Mouse (Mus musculus) brain, embryonic 14.5 days (tissue): ENCODE data around the gene Cacna2d1.

Source experiments
- CTCF ChIP-seq: fragments of 200-500 bp; IDR thresholded peaks from 2 replicates; pipeline ENCODE4 v1.5.1; 2012; ENCODE audit warnings: inconsistent platforms, mild to moderate bottlenecking, moderate library complexity, borderline replicate concordance; ENCODE audit not compliant: insufficient read depth, insufficient read length; ENCODE audit errors: extremely low read depth
- POLR2A ChIP-seq: fragments of 200-500 bp; IDR thresholded peaks from 2 replicates; pipeline ENCODE4 v1.6.1; 2012; ENCODE audit warnings: mild to moderate bottlenecking, inconsistent platforms, borderline replicate concordance; ENCODE audit not compliant: poor library complexity, insufficient read depth, insufficient read length, severe bottlenecking; ENCODE audit errors: extremely low read depth

DNA sequence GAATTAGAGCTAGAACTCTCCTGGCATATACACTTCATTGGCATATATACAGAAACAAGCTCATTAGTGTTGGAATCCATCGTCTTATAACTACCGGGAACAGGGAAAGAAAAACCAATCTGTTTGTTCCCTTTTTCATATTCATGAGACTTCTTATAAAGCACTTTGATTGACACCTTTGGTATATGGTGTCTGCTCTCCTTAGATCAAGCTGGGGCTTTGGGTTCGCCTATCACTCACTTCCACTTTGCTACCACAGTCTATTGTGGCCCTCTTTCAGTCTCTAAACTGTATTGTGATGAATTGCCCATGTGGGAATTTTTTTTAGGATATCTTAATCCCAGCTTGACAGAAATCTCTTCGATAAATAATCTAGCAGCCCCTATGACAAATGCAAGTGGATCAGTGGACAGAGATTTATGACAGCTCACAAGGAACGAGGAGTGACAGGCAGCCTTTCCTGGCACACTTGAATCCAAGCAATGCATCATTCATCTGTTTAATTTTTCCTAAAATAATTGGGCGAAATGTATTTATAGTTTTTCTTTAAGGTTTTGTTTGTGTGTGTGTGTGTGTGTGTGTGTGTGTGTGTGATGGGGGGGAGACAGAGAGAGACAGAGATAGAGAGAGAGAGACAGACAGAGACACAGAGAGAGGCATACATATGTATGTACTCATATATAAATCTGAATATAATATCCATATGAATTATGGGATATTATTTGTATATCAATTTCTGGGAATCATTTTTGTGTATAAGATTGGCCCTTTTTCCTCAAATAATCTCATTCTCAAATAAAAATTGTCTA, 200.0 kb downstream of the Cacna2d1 start:
- TF ChIP-seq CTCF: no peak
- TF ChIP-seq POLR2A: no peak
